Mouse (Mus musculus): ENCODE measurements at regions not wholly inside any gene's neighbourhood (a gene's known extent, or its start where the extent isn't known, plus 50 kb on each side); places are given as distances from the start of the nearest gene placed in this dataset.

DNA sequence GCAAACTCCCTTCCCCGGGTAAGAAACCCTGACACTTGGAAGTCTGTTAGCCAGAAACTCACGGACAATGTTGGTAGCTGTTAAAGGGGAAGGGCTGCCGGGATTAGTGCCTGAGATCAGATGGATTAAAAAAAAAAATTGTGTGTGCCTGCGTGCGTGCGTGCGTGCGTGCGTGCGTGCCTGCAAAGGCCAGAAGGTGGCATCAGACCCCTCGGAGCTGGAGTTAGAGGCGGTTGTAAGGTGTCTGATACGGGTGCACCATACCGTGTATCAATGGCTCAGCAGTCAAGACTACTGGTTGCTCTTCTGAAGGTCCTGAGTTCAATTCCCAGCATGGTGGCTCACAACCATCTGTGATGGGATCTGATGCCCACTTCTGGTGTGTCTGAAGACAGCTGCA lies 59.0 kb upstream of the Ccdc167 start:
- no peaks in the 10 kb centered on the region for H3K4me1 ChIP-seq (replicated peaks)
- H3K36me3 ChIP-seq (replicated peaks) = no peaks in the 10 kb centered on the region
- WGBS (ENCODE audit: insufficient replicate concordance) = 77% methylated on average over 14 of the region's 14 CpGs
- no peak overlapping the region for H3K4me2 ChIP-seq
- H3K4me3 ChIP-seq (replicated peaks) = no peak overlapping the region
- no peaks in the 10 kb centered on the region for H3K9me3 ChIP-seq (replicated peaks)
- H3K9ac ChIP-seq = no peak overlapping the region
- no peak overlapping the region for H3K27ac ChIP-seq (replicated peaks)
- peaks cover 16% of the 10 kb centered on the region; the same call in 1 of the 2 replicates for H3K27me3 ChIP-seq
- no peak for ATAC-seq (ENCODE audit: insufficient read depth)

GRCm38 (mm10) chr17:29773339-29773738 lies 56.5 kb upstream of the Ccdc167 start:
- H3K4me3 ChIP-seq (replicated peaks) = no peak overlapping the region
- H3K9ac ChIP-seq = no peak overlapping the region
- no peaks in the 10 kb centered on the region for H3K9me3 ChIP-seq (replicated peaks)
- H3K4me2 ChIP-seq = no peak overlapping the region
- no peak overlapping the region for H3K27ac ChIP-seq (replicated peaks)
- no peaks in the 10 kb centered on the region for H3K36me3 ChIP-seq (replicated peaks)
- ATAC-seq (ENCODE audit: insufficient read depth) = 0 out of 2 replicates have a peak, but pooled peaks have one; percentile 34
- H3K27me3 ChIP-seq = peaks cover 17% of the 10 kb centered on the region; the same call in 1 of the 2 replicates
- peaks cover 11% of the 10 kb centered on the region; the same call in 1 of the 2 replicates for H3K4me1 ChIP-seq (replicated peaks)
- WGBS (ENCODE audit: insufficient replicate concordance) = 11% methylated on average over 14 of the region's 14 CpGs

GRCm38 (mm10) chr17:29770914-29771313 lies 54.1 kb upstream of the Ccdc167 start:
- no peak overlapping the region for H3K4me2 ChIP-seq
- no peak overlapping the region for H3K9ac ChIP-seq
- peaks cover 17% of the 10 kb centered on the region; the same call in 1 of the 2 replicates for H3K27me3 ChIP-seq
- H3K4me3 ChIP-seq (replicated peaks) = no peak overlapping the region
- no peak overlapping the region for H3K27ac ChIP-seq (replicated peaks)
- WGBS (ENCODE audit: insufficient replicate concordance) = 65% methylated on average over 9 of the region's 9 CpGs
- no peak for ATAC-seq (ENCODE audit: insufficient read depth)
- no peaks in the 10 kb centered on the region for H3K9me3 ChIP-seq (replicated peaks)
- H3K36me3 ChIP-seq (replicated peaks) = no peaks in the 10 kb centered on the region
- peaks cover 11% of the 10 kb centered on the region; the same call in 1 of the 2 replicates for H3K4me1 ChIP-seq (replicated peaks)

DNA sequence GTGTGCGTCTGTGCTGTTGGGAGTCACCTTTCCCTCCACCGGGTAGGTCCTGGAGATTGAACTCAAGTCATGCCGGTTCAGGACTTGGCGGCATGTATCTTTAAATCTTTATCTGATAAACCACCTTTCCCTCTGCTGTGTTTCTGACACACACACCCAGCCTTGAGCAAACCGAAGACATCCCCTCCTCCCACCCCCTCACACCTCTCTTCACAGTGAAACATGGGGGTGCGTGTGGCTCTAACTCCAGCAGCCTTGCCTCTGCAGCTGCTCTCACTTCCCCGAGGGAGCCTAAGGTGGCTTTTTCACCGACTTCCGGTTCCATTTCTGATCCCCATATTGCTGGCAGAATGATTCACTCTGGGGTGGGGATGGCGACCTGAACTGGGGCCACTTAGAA lies 52.8 kb upstream of the Ccdc167 start:
- no peak overlapping the region for H3K27ac ChIP-seq (replicated peaks)
- H3K4me3 ChIP-seq (replicated peaks) = no peak overlapping the region
- H3K4me2 ChIP-seq = no peak overlapping the region
- no peaks in the 10 kb centered on the region for H3K9me3 ChIP-seq (replicated peaks)
- H3K27me3 ChIP-seq = peaks cover 17% of the 10 kb centered on the region; the same call in 1 of the 2 replicates
- WGBS (ENCODE audit: insufficient replicate concordance) = 56% methylated on average over 10 of the region's 10 CpGs
- H3K4me1 ChIP-seq (replicated peaks) = peaks cover 11% of the 10 kb centered on the region; the same call in 1 of the 2 replicates
- no peak overlapping the region for H3K9ac ChIP-seq
- no peak for ATAC-seq (ENCODE audit: insufficient read depth)
- H3K36me3 ChIP-seq (replicated peaks) = no peaks in the 10 kb centered on the region

DNA sequence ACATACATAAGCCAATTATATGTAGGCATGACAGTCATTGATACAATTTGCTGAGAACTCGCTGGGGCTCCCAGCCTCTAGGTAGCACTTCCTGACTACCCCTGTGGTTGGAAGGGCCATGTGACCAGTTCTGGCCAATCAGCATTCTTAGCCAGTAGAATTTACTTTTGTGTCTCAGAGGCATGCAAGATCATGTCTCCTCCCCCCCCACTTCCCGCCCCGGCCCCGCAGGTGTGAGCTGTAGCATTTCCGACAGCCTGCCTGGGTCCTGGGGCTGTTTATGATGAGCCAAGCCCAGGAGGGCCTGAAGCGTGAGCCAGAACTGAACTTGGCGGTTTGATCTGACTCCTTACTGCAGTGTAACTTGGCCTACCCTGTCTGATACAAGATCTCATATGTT lies 52.3 kb upstream of the Ccdc167 start:
- Histone ChIP-seq H3K4me2 (no peak overlapping the region), H3K9me3 (replicated peaks) (no peaks in the 10 kb centered on the region), H3K27me3 (peaks cover 17% of the 10 kb centered on the region; the same call in 1 of the 2 replicates), H3K4me3 (replicated peaks) (no peak overlapping the region), H3K36me3 (replicated peaks) (no peaks in the 10 kb centered on the region), H3K4me1 (replicated peaks) (peaks cover 11% of the 10 kb centered on the region; the same call in 1 of the 2 replicates), H3K27ac (replicated peaks) (no peak overlapping the region), H3K9ac (no peak overlapping the region)
- WGBS (ENCODE audit: insufficient replicate concordance) = 53% methylated on average over 7 of the region's 7 CpGs
- ATAC-seq (ENCODE audit: insufficient read depth) = no peak

- H3K27ac ChIP-seq (replicated peaks) = no peak overlapping the region
- ATAC-seq (ENCODE audit: insufficient read depth) = no peak
- no peak overlapping the region for H3K4me2 ChIP-seq
- peaks cover 13% of the 10 kb centered on the region; the same call in 1 of the 2 replicates for H3K27me3 ChIP-seq
- H3K9ac ChIP-seq = no peak overlapping the region
- peaks cover 11% of the 10 kb centered on the region; the same call in 1 of the 2 replicates for H3K4me1 ChIP-seq (replicated peaks)
- no peaks in the 10 kb centered on the region for H3K36me3 ChIP-seq (replicated peaks)
- 63% methylated on average over 5 of the region's 5 CpGs for WGBS (ENCODE audit: insufficient replicate concordance)
- H3K9me3 ChIP-seq (replicated peaks) = no peaks in the 10 kb centered on the region
- H3K4me3 ChIP-seq (replicated peaks) = no peak overlapping the region
Observed at GRCm38 (mm10) chr17:29768642-29769041, 51.8 kb upstream of the Ccdc167 start.

Data from liver, embryonic 15.5 days (tissue).